Mouse (Mus musculus) cortical plate, adult 2 months (tissue): ENCODE results near the gene Nlgn2.

ENCODE experiments used
- CTCF ChIP-seq: fragments of 200-500 bp; IDR thresholded peaks from 2 replicates; pipeline ENCODE4 v1.5.1; 2011; ENCODE audit warnings: mild to moderate bottlenecking, control low read depth, low read length; ENCODE audit not compliant: insufficient read depth; ENCODE audit errors: extremely low read depth
- POLR2A ChIP-seq: fragments of 200-500 bp; IDR thresholded peaks from 2 replicates; pipeline ENCODE4 v1.6.1; 2011; ENCODE audit warnings: mild to moderate bottlenecking, low read length, control low read depth; ENCODE audit not compliant: insufficient read depth; ENCODE audit errors: extremely low read depth

- TF ChIP-seq POLR2A (no peak), CTCF (no peak)
Observed at GRCm38 (mm10) chr11:69878952-69879351, 41.4 kb upstream of the Nlgn2 start.
